In the genomic region with DNA sequence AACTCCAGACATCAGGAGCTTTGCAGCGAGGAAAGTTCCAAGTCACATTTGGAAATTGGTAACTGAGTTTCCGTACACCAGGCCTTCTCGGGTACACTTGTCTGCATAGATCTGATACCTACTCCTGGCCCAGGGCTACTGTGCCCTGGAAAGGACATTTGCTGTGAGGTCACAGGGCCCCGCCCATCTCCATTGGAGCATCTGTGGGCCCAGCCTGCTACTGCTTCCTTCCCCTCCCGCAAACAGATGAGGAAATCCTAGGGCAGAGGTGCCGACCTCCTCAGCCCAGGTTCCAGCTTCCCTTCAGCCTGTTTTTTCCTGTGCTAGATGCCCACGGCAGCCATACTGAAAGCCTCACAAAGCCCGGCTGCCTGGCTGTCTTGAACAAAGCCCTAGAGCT, we compare ENCODE assay signal across 8 mouse cellular contexts. TPM values are rescaled to one million over a fixed set of nuclear protein-coding genes. Genes with fewer than 3 reads are reported as not detected.
A peak's percentile ranks its signal among the peaks of the same experiment; 100 is the strongest.
DNase-seq lines count a peak whose midpoint lies in the region; ATAC-seq and TF ChIP-seq lines count a peak whose summit lies in the region.

No protein-coding gene starts in this region.

- no peak for ATAC-seq in lung, postnatal 0 days
- no peak for ATAC-seq in kidney, embryonic 14.5 days (ENCODE audit: low FRiP score, low TSS enrichment)

- H3K36me3 ChIP-seq in lung, postnatal 0 days (ENCODE audit: insufficient read depth, low read length): no peaks in the 10 kb centered on the region
- no peaks in the 10 kb centered on the region for H3K36me3 ChIP-seq in kidney, embryonic 14.5 days (ENCODE audit: control insufficient read depth, insufficient read depth, low read length)
- no peaks in the 10 kb centered on the region for H3K36me3 ChIP-seq in thymus, adult 2 months (ENCODE audit: control insufficient read depth, insufficient read depth, low read length)

- 56% methylated on average over 8 of the region's 8 CpGs for WGBS in lung, postnatal 0 days
- 63% methylated on average over 8 of the region's 8 CpGs for WGBS in kidney, embryonic 14.5 days
- 60% methylated on average over 8 of the region's 8 CpGs for WGBS in thymus, adult 2 months

- TF ChIP-seq EP300 in lung, postnatal 0 days (IDR thresholded peaks at IDR 0.05): no peak

- H3K27me3 ChIP-seq in lung, postnatal 0 days (replicated peaks; ENCODE audit: insufficient read depth, low read length): no peaks in the 10 kb centered on the region
- no peaks in the 10 kb centered on the region for H3K27me3 ChIP-seq in kidney, embryonic 14.5 days (ENCODE audit: control insufficient read depth, insufficient read depth, low read length)
- H3K27me3 ChIP-seq in thymus, adult 2 months (ENCODE audit: control insufficient read depth, insufficient read depth, low read length): no peaks in the 10 kb centered on the region

- no peak for TF ChIP-seq POLR2A in thymus, adult 2 months (IDR thresholded peaks at IDR 0.05; ENCODE audit: control insufficient read depth, extremely low read depth, insufficient read depth, low read length, poor library complexity)

- TF ChIP-seq CTCF in lung, postnatal 0 days (IDR thresholded peaks at IDR 0.05): no peak
- no peak for TF ChIP-seq CTCF in thymus, adult 2 months (IDR thresholded peaks at IDR 0.05; ENCODE audit: borderline replicate concordance, control insufficient read depth, extremely low read depth, insufficient read depth, low read length, poor library complexity)

- H3K9ac ChIP-seq in lung, postnatal 0 days (replicated peaks; ENCODE audit: low read depth): no peak overlapping the region
- no peak overlapping the region for H3K9ac ChIP-seq in kidney, embryonic 14.5 days (ENCODE audit: low read depth, low read length)

- H3K4me3 ChIP-seq in lung, postnatal 0 days (ENCODE audit: low read depth, low read length): no peak overlapping the region
- H3K4me3 ChIP-seq in kidney, embryonic 14.5 days (ENCODE audit: low read length): no peak overlapping the region
- no peak overlapping the region for H3K4me3 ChIP-seq in thymus, adult 2 months (ENCODE audit: control insufficient read depth, insufficient read depth, low read length)

- no peaks in the 10 kb centered on the region for H3K9me3 ChIP-seq in lung, postnatal 0 days (ENCODE audit: low read length)
- H3K9me3 ChIP-seq in kidney, embryonic 14.5 days (ENCODE audit: control insufficient read depth, low read length): no peaks in the 10 kb centered on the region

- H3K4me1 ChIP-seq in lung, postnatal 0 days (ENCODE audit: insufficient read depth, low read depth, low read length): peaks cover 59% of the 10 kb centered on the region
- peaks cover 68% of the 10 kb centered on the region for H3K4me1 ChIP-seq in kidney, embryonic 14.5 days (ENCODE audit: control insufficient read depth, insufficient read depth, low read length)
- peaks cover 4% of the 10 kb centered on the region for H3K4me1 ChIP-seq in thymus, adult 2 months (replicated peaks; ENCODE audit: control insufficient read depth, insufficient read depth, low read length)

- H3K4me2 ChIP-seq in lung, postnatal 0 days (replicated peaks; ENCODE audit: low read depth, low read length): no peak overlapping the region
- H3K4me2 ChIP-seq in kidney, embryonic 14.5 days (replicated peaks; ENCODE audit: low read depth, low read length): no peak overlapping the region

- DNase-seq in lung, postnatal 0 days (ENCODE audit: low spot score): no peak
- no peak for DNase-seq in lung, postnatal 25 days (ENCODE audit: low spot score)
- DNase-seq in heart, adult 9 months (ENCODE audit: low spot score in 2 of 2): peak; percentile 81 to 87
- peak; percentile 74 for DNase-seq in skeletal muscle tissue, adult 2 months (ENCODE audit: low read depth, low spot score)
- no peak for DNase-seq in embryo, embryonic 9.5 days (ENCODE audit: extremely low spot score)
- DNase-seq in cerebellum, postnatal 36 days: no peak
- DNase-seq in thymus, adult 2 months: no peak

- H3K27ac ChIP-seq in lung, postnatal 0 days (ENCODE audit: low read length): peak overlapping the region; percentile 35; the same call in 1 of the 2 replicates
- H3K27ac ChIP-seq in kidney, embryonic 14.5 days (ENCODE audit: low read depth, low read length): peak overlapping the region; percentile 87
- no peak overlapping the region for H3K27ac ChIP-seq in thymus, adult 2 months (ENCODE audit: control insufficient read depth, insufficient read depth, low read length)

RNA-seq across cellular contexts. Expression of a gene that starts 21.4 kb away (rescaled TPM):
- 20.2 and 25.3 TPM in 2 replicates for polyA plus RNA-seq in lung, postnatal 0 days (2015; fragmentation: Nextera tagmentation; extraction: Ambion mirVana)
- 39.6 and 56.2 TPM in 2 replicates for polyA plus RNA-seq in kidney, embryonic 14.5 days (2014; fragmentation: Nextera tagmentation; extraction: Ambion mirVana)
- polyA plus RNA-seq in thymus, adult 2 months (2012; rRNA removed): 21.6 and 25.6 TPM in 2 replicates

RNA-seq across cellular contexts. Expression of a gene that starts 36.9 kb away (rescaled TPM):
- polyA plus RNA-seq in lung, postnatal 0 days (2015; fragmentation: Nextera tagmentation; extraction: Ambion mirVana): not detected in 2 replicates
- not detected in 2 replicates for polyA plus RNA-seq in kidney, embryonic 14.5 days (2014; fragmentation: Nextera tagmentation; extraction: Ambion mirVana)
- 0.22 TPM in 1 of 2 replicates, not detected in the other for polyA plus RNA-seq in thymus, adult 2 months (2012; rRNA removed)

RNA-seq across cellular contexts. Expression of a gene that starts 59.7 kb away (rescaled TPM):
- not detected in 2 replicates for polyA plus RNA-seq in lung, postnatal 0 days (2015; fragmentation: Nextera tagmentation; extraction: Ambion mirVana)
- not detected in 2 replicates for polyA plus RNA-seq in kidney, embryonic 14.5 days (2014; fragmentation: Nextera tagmentation; extraction: Ambion mirVana)
- polyA plus RNA-seq in thymus, adult 2 months (2012; rRNA removed): 1.1 and 1.4 TPM in 2 replicates

Comparison
In these comparisons a context has a peak if more than half of its experiments do, and no peak if none do; other contexts are left out.
1. DNase-seq: peak in heart, adult 9 months (2 of 2) and skeletal muscle tissue, adult 2 months (single experiment); none in lung, postnatal 0 days (single experiment), lung, postnatal 25 days (single experiment), embryo, embryonic 9.5 days (single experiment), cerebellum, postnatal 36 days (0 of 2) and thymus, adult 2 months (single experiment).